Mouse (Mus musculus): ENCODE measurements around the gene Gtpbp3. TPM values are rescaled to one million over a fixed set of nuclear protein-coding genes. Genes with fewer than 3 reads are reported as not detected.

The Gtpbp3 gene
- total RNA-seq, 4 experiments from 2014 or later: 17.5 to 22.2 (median 19.0) TPM

DNA sequence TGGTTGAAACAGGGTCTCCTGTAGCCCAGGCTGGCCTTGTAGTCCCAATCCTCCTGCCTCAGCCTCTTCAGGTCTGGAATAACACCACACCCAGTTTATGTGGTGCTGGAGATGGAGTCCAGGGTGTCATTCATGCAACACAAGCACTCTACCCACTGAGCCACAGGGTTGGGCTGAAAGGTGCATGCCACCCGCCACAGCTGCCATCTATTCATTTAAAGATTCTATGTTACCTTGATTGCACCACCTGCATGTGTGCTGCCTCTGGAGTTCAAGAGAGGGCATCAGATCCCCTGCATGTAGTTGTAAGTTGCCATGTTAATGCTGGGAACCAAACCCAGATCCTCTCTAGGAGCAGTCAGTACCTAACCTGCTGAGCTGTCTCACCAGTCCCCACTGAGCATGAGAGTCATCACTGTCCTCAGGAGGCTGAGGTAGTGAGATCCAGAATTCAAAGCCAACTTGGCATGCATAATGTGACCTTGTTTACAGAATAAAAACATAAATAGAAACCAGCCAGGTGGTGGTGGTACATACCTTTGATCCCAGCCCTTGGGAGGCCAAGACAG, 9.3 kb downstream of the Gtpbp3 start:
- no peak for DNase-seq (ENCODE audit: low spot score)

DNA sequence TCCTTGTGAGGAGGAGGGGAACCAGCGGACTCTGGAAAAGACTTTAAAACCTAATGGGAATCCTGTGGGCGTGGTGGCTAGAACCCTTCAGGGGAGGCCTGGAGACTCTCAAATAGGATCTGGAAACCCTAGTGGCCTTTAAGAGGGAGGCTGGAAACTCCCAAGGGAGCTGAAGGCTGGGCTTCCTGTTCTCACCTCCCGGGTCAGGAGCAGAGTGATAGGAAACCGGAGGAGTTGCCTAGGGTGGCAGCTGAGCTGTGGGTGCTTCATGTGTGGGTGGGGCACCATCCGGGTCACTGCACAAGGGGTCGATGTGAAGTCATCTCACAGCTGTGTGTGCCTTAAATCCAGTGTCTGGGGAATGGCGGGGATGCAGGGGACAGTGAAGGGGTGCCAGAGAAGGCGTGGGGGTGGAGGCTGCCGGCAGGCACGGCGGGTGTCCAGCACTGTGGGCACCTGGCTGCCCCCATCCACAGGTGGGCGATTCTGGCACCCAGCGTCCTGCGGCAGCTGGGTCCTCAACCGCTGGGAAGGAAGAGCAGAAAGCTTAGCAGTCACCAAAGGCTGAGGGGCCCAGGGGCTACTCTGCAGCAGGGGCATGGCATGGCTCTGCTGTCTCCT, 10.1 kb downstream of the Gtpbp3 start:
- DNase-seq (ENCODE audit: low spot score): peak; percentile 73

DNA sequence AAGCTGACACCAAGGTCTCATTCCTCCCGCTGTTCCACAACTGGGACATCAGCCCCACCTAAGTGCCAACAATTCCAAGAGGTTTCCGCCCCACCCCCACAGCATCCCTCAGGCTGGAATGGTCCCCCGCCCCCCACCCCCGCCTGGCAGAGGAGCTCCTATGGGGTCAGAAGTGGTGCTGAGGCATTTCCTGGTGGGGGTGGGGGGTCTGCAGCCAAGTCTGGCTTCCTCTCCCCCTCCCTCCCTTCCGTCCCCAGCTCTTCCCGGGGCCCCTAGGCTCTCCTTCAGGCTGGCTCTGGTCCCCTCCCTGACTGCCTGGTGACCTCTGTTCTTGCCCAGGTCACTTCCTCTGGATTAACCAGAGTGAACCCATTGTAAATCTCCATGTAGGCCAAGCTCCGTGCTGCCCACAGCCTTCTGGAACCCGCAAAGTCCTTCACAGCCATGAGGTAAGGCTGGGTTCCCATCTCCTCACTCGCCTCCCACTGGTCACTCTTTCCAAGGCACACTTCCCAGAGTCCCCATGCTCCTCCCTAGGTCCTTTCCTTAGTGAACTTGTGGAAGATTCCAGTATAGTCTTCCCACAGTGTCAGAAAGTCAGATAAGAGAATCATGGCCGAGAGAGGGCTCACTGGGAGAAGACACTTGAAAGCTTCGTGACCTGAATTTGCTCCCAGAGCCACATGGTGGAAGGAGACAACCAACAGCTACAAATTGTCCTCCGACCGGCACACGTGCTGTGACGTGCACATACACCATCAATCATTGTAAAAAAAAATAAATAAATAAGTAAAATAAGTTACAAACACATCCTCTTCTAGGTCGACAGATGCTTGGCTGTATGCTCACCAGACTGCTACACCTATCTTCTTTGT, 11.2 kb downstream of the Gtpbp3 start:
- DNase-seq (ENCODE audit: low spot score): no peak

DNA sequence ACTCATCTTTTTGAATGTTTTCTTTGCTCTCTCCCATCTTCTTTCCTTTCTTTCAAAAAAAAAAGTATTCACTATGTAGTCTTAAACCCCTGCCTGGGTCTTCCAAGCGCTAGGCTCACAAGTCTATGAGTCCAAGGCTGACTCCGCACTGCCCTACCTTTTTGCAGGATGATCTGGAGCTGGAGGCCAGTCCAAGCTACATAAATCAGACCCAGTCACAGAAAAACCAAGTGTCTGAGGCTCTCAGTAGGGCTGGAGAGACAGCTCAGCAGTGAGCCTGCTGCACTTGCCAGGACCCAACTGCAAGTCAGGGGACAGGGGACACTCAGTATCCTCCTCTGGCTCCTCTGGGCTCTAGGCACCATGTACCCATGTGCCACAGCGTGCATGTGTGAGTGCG, 16.4 kb downstream of the Gtpbp3 start:
- DNase-seq (ENCODE audit: low spot score): no peak

DNA sequence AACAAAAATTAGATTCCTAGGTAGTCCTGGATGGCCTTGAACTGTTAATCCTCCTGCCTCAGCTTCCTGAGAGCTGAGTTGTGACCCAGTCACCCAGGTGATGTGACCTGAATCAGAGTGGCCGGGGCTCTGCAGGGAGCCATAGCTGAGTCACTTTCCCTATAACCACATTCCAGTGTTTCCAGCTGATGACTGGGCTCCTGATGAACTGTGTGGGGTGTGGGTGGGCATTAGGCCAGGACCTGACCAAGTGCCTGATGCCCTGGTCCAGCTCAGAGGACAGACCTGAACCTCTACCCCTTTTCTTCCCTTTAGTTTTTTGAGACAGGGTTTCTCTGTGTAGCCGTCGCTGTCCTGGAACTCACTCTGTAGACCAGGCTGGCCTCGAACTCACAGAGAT, 17.4 kb downstream of the Gtpbp3 start:
- no peak for DNase-seq (ENCODE audit: low spot score)

DNA sequence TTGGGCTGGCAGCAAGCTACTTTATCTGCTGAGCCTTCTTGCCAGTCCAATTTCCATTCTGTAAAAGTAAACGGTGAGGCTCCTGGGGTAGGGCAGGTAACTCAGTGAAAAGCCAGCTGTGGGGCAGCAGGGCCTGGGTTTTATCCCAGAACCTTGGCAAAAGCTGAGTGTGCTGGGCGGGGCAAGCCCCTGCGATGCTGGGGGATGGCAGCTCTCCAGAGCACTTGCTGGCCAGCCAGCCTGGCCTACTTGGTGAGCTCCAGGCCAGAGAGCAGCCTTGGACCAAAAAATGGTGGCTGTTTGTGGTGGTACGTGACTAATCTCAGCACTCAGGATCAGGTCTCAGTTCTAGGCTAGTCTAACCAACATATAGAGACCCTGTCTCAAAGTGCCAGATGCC, 18.1 kb downstream of the Gtpbp3 start:
- DNase-seq (ENCODE audit: low spot score): no peak

DNA sequence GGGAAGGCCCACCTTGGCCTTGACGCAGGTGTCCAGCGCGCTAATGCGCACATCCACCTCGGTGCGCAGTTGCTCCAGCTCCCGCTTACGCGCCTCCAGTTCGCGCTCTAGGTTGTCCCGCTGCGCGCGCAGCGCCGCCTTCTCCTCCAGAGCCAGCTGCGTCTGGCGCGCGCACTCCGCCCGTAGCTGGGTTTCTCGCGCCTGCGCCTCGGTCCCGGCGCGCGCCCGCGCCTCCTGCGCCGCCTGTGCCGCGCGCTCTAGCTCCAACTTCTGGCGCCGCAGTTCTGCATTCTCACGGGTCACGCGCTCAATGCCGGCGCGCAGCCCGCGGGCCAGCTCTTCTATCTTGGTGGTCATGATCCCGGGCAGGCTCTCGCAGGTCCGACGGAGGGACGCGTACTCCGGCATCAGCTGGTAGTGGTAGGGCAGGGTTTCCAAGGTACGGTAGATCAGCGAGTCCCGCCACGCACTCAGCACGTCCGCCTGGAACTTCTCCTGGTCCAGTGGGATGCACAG, 19.7 kb downstream of the Gtpbp3 start:
- DNase-seq (ENCODE audit: low spot score): peak; percentile 52

DNA sequence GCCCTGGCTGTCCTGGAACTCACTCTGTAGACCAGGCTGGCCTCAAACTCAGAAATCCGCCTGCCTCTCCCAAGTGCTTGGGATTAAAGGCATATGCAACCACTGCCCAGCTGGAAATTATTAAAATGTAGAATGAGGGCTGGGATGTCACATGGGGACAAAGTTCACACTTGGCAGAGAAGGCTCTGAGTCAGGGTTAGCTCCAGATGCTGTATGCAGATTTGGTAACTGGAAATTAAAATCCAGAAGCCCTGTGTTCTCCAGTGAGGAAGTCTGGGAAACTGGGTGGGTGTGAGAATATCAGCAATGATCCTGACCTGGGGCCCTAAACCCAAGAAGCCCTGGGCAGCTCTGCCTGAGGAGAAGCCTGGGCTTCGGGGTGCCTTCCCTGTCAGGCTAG, 21.4 kb downstream of the Gtpbp3 start:
- DNase-seq (ENCODE audit: low spot score): no peak

DNA sequence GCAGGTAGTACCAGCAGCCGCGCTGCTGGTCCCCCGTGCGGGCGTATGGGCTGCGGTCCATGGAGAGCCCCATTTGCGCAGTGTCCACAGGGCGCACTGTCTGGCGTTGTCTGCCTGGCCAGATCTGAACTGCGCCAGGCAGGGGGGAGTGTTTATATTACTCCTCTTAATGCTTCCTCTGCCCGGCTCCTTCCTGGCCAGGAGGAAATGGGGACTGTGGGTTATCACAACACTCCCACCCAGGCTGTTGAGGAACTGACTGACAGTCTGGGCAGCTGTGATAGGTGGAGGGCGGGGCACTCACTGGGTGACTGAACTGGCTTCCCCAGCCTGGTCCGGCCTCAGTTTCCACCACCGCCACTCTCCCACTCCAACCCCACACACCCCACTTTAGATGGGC, 23.7 kb downstream of the Gtpbp3 start, which contains the start of gene Plvap:
Gene Plvap, minus strand, starts transcription at position 109 of the 400 bp plus-strand sequence.
- DNase-seq (ENCODE audit: low spot score): no peak

DNA sequence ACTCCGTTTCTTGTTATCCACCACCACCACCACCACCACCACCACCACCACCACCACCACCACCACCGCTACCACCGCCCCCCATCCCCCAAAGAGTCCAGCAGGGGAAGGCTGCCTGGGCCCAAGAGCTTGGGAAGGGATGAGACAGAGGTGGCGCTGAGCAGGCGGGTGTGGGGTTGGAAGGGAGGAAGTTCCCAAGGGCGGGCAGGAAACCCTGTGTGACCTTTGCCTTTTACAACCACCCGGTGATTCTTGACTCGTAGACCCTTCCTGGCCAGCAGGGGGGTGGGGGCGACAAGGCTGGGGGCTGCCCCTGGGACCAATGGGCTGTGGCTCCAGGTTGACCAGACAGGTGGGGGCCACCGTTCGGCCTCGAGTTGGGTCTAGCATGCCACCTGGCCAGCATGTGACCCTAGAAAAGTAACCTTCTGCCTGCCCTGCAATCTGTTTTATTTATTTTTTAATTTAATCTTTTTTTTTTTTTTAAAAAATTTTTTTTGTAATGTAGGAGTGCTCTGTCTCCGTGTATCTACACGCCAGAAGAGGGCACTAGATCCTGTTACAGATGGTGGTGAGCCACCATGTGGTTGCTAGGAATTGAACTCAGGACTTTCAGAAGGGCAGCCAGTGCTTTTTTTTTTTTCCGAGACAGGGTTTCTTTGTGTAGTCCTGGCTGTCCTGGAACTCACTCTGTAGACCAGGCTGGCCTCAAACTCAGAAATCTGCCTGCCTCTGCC, 25.3 kb downstream of the Gtpbp3 start:
- no peak for DNase-seq (ENCODE audit: low spot score)

DNA sequence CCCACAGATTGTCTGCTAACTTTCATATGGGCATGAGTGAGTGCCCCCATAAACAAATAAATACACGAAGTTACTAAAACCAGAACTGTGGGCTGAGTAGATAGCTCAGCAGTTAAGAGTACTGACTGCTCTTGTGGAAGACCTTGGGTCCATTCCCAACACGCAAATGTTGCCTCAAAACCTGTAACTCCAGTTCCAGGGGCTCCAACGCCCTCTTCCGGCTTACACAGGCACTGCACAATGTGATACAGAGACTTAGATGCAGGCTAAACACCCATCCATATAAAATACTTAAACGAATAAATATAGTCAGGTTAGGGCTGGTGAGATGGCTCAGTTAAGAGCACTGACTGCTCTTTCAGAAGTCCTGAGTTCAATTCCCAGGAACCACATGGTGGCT, 27.1 kb downstream of the Gtpbp3 start:
- no peak for DNase-seq (ENCODE audit: low spot score)

DNA sequence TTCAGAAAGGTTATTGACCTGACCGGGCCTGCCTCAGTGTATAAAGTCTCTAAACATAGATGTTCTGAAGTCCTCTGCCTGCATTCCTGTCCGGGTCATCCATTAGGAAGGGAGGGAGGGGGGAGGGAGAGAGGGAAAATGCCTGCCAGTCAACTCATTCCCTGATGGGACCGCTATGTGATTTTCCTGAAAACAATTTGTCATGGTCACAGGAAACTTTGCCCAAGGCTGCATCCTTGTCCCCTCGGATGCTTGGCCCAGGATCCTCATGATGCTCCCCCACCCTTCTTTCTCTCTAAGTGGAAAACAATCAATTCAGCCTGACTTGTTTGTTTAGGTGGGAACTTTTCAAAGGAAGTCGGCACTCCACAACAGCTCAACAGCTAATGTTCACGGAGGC, 28.9 kb downstream of the Gtpbp3 start:
- no peak for DNase-seq (ENCODE audit: low spot score)

DNA sequence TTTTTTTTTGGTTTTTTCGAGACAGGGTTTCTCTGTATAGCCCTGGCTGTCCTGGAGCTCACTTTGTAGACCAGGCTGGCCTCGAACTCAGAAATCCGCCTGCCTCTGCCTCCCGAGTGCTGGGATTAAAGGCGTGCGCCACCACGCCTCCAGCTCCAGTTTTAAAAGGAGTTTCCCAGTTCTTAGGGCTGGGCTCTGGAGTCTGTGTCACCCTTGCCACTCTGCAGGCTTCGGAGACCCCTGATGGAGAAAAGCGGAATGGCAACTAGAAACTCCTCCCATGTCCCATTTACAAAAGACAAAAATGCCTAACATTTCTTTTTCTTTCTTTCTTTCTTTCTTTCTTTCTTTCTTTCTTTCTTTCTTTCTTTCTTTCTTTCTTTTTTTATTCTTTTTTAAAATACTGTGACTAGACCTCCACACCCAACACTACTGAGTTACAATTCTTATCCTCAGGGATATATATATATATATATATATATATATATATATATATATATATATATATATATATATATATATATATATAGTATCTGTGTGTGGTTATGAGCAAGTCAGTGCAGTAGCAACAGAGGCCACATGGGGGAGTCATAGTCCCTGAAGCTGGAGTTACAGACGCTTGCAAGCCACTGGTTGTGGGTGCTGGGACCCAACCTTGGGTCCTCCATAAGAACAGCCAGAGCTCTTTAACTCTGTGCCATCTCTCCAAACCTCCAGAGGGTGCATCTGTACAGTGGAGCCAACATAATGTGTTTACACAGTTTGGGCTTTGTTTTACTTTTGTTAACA, 31.3 kb downstream of the Gtpbp3 start:
- peak; percentile 77 for DNase-seq (ENCODE audit: low spot score)

DNA sequence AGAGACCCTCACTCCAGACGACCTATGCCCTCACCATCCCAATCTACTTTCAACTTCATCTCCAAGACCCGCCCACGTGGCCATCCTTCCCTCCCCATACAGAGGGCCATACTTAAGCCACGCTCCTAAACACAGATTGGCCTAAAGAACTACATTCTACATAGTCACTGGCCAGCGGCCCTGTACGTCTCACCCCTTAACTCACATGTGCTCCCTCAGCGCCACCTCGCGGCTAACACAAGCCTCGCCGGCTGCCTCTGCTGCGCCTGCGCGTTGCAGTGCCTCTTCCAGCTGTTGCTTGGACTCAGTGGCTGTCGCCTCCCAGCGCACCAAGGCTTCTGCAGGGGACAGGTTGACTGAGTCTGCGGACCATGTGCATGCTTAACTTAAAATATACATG, 33.7 kb downstream of the Gtpbp3 start:
- peak; percentile 96 for DNase-seq (ENCODE audit: low spot score)

DNA sequence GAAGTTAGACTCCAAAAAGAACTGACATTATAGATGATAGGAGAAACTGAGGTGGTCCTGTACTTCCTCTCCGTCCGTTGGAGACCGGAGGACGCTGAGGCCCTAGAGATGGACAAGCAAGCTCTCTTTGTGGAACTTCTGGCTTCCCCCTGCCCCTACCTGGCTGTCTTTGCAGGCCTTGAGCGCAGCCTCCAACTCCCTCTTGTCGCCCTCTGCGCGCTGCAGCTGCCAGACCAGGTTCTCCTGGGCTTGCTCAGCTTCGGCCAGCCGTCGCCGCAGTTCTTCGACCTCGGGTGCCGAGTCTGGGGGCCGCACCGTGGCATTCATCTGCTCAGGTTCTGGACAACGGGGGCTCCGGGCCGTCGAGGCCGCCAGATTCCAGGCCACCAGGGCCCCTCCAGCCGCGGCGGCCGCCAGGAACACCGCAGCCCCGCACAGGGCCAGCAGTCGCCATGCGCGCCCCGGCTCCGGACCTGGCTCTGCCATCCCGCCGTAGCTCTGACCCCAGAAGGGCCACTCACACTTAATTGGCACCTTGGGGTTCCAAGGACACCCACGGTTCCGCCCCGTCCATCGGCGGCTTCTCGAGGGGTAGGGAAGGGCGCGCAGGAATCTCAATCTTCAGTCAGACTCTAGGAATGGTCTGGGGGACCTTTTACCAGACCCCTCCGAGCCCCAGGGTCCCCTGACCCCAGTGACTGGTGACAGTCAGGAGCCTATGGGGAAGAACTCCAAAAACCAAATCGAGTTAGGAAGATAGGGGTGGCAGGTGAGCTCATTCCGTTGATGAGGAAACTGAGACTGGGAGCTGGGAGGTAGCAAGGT, 37.5 kb downstream of the Gtpbp3 start, which contains the start of gene Ccdc194:
Gene Ccdc194, minus strand, starts transcription at position 486 of the 825 bp plus-strand sequence.
- no peak for DNase-seq (ENCODE audit: low spot score)

DNA sequence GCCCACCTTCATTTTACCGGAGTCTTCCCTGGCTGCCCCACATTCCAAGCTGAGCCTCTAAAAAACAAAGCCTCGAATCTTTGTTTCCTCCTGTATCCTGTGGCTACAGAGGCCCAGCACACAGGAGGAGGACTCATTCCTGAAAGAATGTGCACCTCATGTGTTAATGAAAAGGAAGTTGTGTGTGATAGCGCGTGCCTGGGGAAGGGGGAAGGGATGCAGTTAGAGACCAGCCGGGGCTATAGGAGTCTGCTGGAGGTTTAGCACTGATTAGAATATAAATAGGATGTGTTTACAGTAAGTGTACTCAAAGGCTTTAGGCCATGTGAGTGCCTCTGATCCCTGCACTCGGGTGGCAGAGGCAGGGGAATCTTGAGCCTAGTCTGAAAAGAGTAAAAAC, 38.4 kb downstream of the Gtpbp3 start:
- no peak for DNase-seq (ENCODE audit: low spot score)

DNA sequence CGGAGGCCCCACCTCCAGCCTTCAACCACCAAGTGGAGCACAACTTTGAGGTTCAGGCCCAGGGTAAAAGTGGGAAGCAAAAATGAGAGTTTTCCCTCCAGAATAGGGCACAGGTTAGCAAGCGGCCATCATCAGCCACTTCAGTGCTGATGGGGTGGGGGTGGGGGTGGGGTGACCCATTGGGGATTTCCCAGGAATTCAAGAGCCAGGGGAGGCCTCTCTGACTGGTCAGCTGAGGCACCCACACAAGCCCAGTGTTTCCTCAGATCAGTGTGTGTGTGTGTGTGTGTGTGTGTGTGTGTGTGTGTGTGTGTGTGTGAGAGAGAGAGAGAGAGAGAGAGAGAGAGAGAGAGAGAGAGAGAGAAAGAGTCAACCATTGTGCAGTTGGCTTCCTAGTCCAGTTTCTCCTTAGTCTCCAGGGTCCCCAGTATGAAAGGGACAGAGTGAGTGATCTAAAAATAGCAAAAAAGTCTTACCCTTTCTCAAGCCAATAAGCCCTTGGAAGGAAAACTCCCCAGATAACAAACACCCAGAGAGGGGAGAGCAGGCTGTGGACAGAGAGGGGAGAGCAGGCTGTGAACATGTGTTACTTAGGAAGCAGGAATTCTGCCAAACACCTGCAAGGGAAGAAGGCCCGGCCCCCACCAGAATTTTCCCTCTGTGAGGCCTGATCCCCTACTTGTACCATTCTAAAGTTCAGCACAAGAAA, 39.4 kb downstream of the Gtpbp3 start:
- no peak for DNase-seq (ENCODE audit: low spot score)

DNA sequence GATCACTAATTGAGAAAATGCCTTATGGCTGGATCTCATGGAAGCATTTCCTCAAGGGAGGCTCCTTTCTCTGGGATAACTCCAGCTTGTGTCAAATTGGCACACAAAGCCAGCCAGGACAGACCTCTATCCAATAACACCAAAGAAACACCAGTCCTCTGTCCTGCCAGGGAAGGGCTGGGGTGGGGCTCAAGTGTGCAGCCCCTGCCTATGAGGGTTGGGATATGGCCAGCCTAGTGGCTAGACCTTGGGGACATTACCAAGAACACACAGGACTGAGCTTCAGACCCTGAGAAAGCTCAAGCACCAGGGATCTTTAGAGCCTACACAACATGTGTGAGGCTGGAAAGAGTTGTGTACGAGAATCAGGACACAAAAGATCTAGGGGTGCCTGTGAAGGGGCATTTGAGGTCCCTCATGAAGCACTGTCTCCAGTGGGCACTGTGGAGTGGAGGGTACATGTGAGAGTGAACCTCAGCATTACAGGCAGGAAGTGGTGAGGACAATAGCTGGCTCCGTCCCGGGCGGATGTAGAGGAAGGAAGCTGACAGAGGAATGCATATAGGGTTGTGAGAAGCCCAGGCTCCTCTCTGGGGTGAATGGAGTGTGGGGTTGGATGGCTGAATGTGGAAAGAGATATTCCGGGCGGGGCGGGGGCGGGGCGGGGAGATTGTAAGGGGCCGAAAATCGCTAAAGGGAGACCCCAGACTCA, 40.6 kb downstream of the Gtpbp3 start:
- peak; percentile 66 for DNase-seq (ENCODE audit: low spot score)
